Mouse (Mus musculus) left cerebral cortex, postnatal 14 days (tissue): ENCODE measurements around the gene Epn1. TPM values are rescaled to one million over a fixed set of nuclear protein-coding genes. Genes with fewer than 3 reads are reported as not detected.
"Not testable (repeated sequence)": the region's sequence is repeated elsewhere in the genome, so short reads cannot be mapped to it uniquely, and the experiment has no call there.

ENCODE experiments used
- DNase-seq, 2 experiments: peaks; one replicate each; pipeline ENCODE4 v3.0.0; 2021 to 2022; ENCODE audit warnings: low spot score in 2 of 2, mixed read lengths in 1 of 2
- intact Hi-C: fragments of 180-260 bp; cut with DNase I; formaldehyde crosslinking; loops from one replicate; pipeline ENCODE4 v1.15.1; 2025
- total RNA-seq, 2 experiments: library from RNA; stranded (reverse); gene quantifications; 2 replicates each; pipeline ENCODE4 v1.2.3; 2021

Epn1 gene
- total RNA-seq, 2 experiments from 2014 or later, result 429 to 432 TPM

DNA sequence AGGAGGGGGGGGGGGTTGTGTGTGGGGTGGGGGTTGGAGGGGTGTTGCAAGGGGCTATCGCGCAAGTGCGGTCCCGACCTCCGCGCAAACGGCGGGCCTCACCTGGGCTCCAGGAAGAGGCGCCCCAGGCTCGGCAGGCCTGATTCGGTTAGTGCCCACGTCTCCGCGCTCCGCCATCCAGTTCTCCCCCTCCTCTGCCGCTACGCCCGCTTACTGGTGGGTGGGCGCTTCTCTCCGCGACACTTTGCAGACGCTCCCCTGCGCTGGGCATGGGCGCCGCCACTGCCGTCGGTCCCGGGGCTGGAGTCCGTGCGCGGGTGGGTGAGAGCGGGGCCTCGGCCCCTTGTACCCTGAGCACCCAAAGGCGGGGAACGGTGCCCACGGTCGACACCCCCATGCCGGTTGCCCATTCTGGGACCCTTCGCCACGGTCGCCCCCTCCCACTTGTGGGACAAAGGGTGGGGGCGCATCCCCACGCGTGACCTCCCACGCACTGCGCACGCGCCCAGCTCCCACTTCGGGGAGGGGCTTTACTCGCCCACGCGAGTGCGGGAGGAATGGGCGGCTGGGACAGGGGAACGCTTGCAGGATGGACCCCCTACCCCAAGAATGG is 23.3 kb upstream of the Epn1 start:
- peak; percentile 60 to 69 for DNase-seq
- intact Hi-C loops, result loop anchor here (5.0 kb wide), 1 partner anchor 39 kb away; the partner anchor contains the start of gene Gm44973

DNA sequence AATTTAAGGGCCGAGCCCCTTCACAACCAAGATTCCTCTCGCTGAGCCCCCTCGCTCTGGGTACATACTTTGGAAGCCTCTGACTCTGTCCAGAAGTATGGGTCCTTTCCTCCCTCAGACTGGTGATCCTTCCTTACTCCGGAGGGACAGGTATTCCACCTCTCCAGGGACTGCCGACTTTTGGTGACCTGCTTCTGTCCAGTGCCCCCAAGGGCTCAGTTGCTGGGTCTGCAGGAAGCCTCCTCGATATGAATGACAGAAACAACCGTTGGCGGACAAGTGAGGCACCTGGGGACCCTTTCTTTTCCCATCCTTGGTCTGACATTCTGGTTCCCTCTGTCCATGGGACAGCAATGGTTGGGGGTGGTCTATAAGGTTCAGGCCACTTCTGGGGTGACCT is 22.7 kb upstream of the Epn1 start:
- intact Hi-C loops, result loop anchor here (5.0 kb wide), 1 partner anchor 40 kb away; the partner anchor contains the start of gene Gm44973

DNA sequence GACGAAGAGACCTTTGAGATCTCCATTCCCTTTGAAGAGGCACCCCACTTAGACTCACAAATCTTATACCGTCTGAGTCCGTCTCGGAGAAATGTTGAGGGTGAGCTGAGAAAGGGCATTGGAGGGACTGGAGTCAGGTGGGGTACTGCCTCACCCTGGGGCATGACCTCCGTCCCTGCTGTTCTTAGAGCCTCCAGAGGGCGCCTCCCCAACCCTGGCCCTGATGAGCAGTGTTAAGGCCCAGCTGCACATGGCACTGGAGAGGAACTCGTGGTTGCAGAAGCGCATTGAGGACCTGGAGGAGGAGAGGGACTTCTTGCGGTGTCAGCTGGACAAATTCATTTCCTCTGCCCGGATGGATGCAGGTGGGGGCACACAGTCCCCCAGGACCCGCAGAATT is 22.2 kb upstream of the Epn1 start:
- intact Hi-C loops, result loop anchor here (5.0 kb wide), 1 partner anchor 41 kb away; the partner anchor contains the start of gene Gm44973

More for the DNA sequence above, 22.7 kb upstream of the Epn1 start:
- DNase-seq, result no peak

DNA sequence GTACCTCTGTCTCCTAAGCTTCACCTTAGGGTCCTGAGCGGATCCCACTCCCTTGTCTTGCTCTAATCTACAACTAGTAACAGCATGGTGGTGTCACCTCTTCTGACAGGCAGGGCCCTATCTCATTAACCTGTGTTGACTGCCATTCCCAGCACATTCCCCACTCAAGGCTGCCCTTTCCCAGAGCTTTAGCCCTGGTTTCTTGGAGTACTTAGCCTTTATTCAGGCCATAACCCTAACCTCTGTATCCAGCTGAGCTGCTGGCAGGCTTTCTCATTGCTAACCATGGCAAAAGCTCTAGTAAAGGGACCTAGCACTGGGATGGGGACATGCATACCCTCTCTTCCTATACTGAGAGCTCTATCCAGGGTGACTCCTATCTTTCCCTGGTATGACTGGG is 21.4 kb upstream of the Epn1 start:
- intact Hi-C loops, result loop anchor here (5.0 kb wide), 1 partner anchor 41 kb away; the partner anchor contains the start of gene Gm44973
- DNase-seq, result no peak

More for the DNA sequence above, 22.2 kb upstream of the Epn1 start:
- DNase-seq, result no peak

DNA sequence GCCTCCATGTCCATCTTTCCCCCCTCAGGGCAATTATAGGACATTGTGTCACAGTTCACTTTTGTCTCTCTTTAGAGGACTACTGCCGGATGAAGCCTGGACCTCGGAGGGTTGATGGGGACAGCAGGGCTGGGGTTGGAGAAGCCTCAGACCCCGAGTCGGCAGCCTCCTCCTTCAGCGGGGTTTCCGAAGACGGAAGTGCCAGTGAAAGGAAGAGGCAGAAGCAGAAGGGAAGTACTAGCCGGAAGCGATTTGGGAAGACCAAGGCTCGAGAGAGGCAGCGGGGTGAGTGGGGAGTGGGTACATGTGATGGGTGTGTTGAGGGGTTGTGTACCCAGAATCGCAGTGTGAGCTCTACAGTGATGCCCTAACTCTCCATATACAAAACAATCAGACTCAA is 20.6 kb upstream of the Epn1 start:
- no peak for DNase-seq
- intact Hi-C loops, result loop anchor here (5.0 kb wide), 1 partner anchor 42 kb away; the partner anchor contains the start of gene Gm44973

DNA sequence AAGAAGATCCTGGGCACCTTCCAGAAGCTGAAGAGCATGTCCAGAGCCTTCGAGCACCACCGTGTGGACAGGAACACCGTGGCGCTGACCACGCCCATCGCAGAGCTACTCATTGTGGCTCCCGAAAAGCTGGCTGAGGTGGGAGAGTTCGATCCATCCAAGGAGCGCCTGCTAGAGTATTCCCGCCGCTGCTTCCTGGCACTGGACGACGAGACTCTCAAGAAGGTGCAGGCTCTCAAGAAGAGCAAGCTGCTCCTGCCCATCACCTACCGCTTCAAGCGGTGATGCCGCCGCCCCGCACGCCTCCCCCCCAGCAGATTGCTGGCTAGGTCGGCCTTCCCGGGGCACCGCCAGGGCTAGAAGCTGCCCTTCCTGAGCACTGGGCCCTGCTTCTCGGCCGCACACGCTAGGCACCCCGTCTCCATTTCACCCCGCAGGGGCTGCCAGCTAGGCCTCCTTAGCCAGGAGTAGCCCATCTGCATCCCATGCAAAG is 19.8 kb upstream of the Epn1 start:
- intact Hi-C loops, result no loop called here
- DNase-seq, result peak; percentile 78 to 93

DNA sequence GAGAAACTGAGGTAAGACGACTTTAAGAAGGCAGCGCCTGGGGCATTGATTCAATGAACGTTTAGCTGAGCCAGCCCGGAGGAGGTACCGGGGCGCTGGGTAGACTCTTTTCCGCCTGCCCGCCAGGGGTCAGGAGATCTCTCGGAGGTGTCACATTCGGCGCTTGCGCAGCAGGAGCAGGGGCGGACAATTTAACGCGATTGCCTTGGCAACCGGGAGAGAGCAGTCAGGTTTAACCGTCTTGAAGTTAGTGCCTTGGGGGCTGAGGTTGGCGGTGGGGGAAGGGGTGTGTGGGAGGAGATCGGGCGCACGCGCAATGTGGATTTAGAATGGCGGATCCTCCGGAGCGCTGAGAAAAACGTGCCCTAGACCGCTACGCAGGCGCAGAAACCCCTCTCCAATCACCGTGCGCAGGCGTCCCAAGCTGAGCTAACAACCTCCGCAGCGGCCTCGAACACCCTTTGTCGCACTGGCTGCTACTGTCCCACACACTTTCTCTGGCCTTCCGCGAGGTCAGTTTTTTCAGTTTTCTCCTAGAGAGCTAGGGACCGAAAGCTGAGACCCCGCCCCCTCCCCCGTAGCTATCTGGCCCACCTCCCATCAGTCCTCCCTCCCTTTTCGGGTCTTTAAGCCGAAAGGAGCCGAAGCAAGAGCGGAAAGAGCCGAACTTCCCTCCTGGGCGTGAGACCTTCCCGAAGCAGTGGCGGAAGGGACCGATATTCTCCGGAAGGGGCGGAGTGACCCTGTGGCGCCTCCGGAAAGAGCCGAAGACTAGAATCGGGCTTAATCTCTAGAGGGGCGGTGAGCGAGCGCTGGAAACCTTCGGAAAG is 18.9 kb upstream of the Epn1 start:
- intact Hi-C loops, result no loop called here
- peak; percentile 99 to 100 for DNase-seq

DNA sequence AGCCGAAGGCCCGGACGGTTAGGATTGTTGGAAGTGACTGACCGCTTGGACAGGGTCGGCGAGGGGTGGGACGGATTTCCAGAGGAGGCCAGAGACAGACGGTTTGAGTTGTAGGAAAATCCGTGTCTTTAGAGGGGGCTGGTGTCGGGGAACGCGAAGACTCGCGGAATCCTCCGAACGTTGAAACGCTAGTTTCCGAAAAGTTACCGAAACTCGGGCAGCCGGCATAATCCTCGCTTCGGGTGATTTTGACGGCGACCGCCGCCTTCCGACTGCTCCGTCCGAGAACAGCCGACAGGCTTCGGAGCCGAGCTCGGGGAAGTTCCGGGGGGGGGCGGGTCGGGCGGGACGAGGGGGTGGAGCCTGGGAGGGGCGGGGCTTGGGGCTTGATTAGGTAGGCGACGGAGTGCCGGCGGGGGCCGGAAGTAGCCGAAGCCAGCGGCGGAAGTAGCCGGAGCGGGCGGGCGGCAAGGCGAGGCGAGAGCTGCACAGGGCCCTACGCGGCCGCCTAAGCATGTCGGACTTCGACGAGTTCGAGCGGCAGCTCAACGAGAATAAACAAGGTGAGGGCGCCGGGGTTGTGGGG is 18.2 kb upstream of the Epn1 start, which contains the start of gene U2af2:
Gene U2af2 (plus strand): TSS at position 370 of the 586 bp plus-strand sequence.
- DNase-seq, result peak; percentile 92 to 95
- intact Hi-C loops, result no loop called here

DNA sequence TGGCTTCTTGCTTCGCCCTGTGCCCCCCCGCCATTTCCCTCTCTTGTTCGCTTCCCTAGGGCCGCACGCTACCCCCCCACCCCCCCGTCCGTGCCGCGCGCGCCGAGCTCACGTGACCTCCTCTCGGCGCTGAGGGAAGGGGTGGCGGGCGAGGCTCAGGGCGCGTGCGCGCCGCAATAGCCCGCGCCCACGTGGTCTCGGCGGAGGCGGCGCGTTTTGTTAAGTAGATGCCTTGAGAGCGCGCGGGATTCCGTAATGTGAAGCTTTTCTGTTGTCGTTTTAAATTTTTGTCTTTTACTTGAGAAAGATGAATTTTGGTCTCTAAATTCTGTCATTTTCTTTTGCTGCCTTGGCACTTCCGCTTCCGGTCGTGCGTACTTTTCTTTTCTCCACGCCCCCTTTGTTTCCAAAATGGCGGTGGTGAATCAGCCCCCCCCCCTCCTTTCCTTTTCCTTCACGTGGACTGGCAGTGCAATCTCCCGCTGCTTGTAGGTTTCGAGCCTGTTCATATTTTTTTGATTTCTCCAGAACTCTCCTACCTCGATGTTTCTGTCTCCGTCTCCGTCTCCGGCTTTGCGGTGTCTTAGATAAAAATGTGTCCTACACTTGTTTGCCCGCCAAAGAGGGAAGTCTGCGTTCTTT is 17.6 kb upstream of the Epn1 start:
- peak; percentile 73 to 75 for DNase-seq
- intact Hi-C loops, result loop anchor here (1.0 kb wide), 1 partner anchor 12 kb away; no protein-coding TSS in a partner anchor

DNA sequence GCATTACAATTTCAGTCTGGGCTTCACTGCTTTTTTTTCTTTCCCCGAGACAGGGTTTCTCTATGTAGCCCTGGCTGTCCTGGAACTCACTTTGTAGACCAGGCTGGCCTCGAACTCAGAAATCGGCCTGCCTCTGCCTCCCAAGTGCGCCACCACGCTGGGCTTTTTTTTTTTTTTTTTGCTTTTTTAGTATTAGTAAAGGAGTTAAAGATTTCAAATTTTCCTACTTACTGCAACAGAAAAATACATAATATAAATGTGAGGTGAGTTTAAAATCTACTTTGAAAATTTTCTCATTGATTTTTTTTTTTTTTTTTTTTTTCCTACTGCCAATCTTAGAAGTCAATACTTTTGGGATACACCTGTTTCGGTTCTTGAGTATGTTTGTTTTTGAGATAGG is 15.1 kb upstream of the Epn1 start:
- intact Hi-C loops, result no loop called here
- DNase-seq, result no peak

DNA sequence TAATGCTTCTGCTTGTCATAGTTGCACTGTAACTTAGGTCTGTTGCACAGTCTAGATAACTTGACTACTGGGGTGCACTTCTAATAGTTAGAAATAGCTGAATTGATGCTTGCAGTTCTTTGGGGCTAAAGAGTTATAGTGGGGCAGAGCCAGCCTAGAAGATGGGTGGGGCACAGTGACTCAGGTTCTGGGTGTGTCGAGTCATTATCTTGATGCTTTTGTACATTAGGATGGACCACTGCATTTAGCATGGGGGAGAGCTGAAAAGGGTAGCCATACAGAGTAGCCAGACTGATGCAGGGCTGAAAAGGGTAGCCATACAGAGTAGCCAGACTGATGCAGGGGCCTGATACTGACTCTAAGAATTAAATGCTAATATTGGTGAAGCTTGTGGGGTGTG is 6.4 kb upstream of the Epn1 start:
- DNase-seq, result no peak
- intact Hi-C loops, result no loop called here

DNA sequence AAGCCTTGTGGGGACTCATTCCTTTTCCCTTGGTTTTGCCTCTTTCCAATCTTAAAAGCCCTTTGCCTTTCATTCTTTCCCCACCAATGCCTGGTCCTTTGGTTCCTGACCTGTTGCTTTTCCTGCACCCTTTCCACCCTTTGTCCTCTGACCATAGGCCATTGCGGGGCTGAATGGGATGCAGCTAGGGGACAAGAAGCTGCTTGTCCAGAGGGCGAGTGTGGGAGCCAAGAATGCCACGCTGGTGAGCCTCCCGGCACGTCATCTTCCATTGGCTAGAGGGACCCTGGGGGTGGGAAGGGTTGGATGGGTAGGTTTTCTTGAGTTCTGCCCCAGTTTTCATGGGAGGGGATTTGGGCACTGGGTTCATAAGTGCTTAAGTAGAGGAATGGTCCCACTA is 5.1 kb upstream of the Epn1 start:
- no peak for DNase-seq
- intact Hi-C loops, result loop anchor here (1.0 kb wide), 1 partner anchor 12 kb away; no protein-coding TSS in a partner anchor

DNA sequence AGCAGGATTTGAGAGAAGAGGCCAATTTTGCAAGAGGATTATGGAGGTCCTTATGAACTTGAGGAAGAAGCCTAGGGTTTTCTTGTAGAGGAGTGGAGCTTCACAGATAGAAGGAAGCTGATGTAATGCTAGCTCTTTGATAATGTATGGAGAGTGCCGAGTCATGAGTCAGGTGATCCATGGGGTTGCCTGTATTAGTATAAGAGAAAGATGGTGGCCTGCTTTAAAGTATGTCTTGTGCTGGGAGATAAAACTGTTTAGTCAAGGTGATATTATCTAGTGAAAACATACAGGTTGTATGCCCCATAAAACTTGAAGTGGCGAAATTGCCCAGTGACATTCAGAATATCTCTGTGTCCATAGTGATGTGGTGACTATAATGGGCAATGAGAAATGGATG is 3.1 kb upstream of the Epn1 start:
- intact Hi-C loops, result no loop called here
- DNase-seq, result no peak

DNA sequence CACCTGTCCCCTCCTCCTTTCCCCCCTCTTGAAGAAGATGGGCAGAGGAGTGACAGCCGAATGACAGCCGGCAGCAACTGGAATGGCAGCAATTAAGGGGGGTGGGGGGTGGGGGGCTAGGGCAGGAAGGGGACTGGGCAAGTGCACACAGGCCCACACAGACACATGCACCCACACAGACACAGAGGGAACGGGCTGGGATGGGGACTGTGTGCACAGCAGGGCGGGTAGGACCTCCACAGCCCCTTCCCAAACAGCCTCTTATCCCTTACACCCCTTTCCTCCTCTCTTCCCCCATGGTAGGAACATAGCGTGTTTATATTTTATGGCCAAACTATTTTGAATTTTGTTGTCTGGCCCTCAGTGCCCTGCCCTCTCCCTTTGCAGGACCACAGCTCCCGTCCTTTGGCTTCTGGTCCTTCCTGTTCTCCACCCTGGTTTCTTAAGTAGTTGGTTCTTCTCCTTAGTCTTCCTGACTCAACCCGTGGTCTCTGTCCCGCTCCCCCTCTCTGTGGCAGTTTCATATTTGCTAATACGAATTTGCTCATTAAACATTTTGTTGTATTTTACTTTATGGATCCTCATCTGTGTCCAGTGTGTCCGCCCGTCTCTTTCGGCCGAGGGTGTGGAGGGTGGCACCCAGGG is 548 bp upstream of the Epn1 start:
- DNase-seq, result not testable (repeated sequence)
- intact Hi-C loops, result loop anchor here (5.0 kb wide), 2 partner anchors 43 to 1093 kb away; partner anchors contain the start of gene Zfp444

DNA sequence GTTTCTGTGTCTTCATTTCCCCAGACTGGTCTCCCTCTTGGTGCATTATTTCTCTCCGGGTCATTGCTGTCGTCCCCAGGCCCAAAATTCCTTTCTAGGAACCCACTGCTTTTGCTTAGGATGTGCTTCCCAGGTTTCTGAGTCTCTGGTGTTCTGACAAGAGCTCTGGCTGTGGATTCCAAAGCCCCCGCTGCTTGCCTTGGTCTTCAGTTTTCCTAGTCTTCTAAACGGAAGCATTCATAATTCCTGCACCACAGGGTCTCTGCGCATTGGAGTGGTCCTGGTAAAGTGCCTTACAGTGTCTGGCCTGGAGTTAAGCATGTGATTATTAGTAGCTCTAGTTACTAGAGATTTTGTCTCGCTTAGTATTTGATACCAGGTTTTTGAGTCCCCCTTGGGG is 780 bp downstream of the Epn1 start:
- no peak for DNase-seq
- intact Hi-C loops, result loop anchor here (5.0 kb wide), 2 partner anchors 41 to 1091 kb away; partner anchors contain the start of gene Zfp444

DNA sequence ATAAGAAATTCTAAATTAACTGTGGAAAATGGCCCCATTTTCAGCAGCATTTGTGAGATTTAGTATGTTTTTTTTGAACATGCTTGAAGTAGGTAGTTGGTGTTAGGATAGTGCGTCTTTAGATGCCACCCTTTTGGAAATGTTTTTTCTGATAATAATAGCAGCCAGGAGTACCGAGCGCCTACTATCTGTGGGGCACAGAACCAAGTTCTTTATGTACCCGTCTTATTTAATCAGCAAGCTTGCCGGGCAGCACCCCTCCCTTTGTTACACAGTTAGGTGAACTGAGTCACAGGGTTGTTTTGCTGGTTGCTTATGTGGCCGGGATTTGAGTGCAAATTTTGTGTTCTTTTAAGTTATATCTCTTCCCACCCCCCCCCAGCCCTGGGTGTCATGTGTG is 1.2 kb downstream of the Epn1 start:
- no peak for DNase-seq
- intact Hi-C loops, result loop anchor here (5.0 kb wide), 2 partner anchors 41 to 1091 kb away; partner anchors contain the start of gene Zfp444

DNA sequence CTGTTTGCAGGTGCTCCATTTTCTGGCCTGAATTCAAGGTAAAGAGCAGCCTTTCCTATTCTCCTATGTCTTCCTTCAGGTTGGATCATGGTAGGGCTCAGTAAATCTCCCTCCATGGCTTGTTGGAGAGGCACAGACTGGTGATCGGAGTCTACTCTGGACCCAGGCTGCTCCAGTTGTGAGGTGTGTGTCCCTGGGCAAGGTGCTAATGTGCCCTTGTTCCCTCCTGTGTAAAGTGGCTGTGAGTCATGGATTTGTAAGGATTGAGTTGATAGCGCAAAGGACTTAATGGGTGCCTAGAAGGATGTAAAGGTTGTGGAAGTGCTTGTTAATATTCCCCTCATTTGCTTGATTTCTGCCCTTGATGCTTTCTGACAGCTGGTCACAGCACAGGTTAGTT is 1.9 kb downstream of the Epn1 start:
- intact Hi-C loops, result loop anchor here (5.0 kb wide), 2 partner anchors 40 to 1090 kb away; partner anchors contain the start of gene Zfp444
- no peak for DNase-seq

DNA sequence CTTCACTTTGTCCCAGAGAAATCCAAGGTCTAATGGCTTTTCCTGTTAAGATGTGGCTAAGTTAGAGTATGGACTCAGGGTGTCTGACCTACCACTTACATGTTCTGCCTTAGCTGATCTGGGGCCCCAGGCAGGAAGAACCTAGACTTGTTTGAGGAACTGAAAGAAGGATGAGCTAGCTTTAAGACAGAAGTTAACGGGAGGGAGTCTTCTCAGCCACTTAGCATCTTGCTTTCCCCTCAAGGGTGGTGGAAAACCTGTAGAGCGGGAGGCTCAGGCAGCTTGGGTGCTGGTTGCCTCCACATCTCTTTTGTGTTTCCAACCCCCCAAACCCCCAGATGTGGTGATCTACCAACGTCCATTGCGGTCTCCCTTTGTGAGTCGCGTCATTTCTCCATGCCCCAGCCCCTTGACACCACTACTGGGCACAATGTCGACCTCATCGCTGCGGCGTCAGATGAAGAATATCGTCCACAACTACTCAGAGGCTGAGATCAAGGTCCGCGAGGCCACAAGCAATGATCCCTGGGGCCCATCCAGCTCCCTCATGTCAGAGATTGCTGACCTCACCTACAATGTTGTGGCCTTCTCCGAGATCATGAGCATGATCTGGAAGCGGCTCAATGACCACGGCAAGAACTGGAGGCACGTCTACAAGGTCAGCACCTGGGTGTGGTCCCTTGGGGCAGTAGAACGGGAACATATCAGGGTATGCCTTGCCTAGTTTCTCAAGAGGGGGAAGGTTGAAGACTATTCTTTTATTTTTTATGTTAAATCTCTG is 3.5 kb downstream of the Epn1 start:
- intact Hi-C loops, result loop anchor here (5.0 kb wide), 2 partner anchors 39 to 1089 kb away; partner anchors contain the start of gene Zfp444
- DNase-seq, result no peak
